Mouse (Mus musculus) adrenal gland (tissue): ENCODE results near the gene Ap2m1.

Source experiments
- intact Hi-C: fragments of 180-260 bp; cut with DNase I; formaldehyde crosslinking; loops from one replicate; pipeline ENCODE4 v1.15.1; 2025

The Ap2m1 gene

GRCm38 (mm10) chr16:20589939-20590679, 54.8 kb downstream of the Ap2m1 start:
- intact Hi-C loops: no loop called here

DNA sequence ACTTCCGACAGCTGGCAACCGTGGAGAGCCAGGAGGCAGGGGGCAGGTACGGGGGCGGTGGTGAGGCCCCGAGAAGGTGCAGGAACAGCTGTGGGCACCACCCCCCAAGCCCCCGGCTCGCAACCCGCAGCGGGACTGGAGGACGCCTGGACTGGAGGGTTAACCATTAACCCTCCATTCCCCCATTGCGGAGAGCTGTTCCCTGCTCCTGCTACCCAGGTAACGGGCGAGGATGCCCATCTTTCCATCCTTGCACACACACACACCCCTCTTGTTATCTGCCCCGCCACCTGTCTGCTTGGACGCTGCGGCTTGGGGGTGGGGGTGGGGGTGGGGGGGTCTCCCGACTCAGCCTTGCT, 55.4 kb downstream of the Ap2m1 start:
- intact Hi-C loops: no loop called here

GRCm38 (mm10) chr16:20591076-20591705, 55.9 kb downstream of the Ap2m1 start:
- intact Hi-C loops: no loop called here
